8 mouse cellular contexts compared by ENCODE assay signal in the genomic region with DNA sequence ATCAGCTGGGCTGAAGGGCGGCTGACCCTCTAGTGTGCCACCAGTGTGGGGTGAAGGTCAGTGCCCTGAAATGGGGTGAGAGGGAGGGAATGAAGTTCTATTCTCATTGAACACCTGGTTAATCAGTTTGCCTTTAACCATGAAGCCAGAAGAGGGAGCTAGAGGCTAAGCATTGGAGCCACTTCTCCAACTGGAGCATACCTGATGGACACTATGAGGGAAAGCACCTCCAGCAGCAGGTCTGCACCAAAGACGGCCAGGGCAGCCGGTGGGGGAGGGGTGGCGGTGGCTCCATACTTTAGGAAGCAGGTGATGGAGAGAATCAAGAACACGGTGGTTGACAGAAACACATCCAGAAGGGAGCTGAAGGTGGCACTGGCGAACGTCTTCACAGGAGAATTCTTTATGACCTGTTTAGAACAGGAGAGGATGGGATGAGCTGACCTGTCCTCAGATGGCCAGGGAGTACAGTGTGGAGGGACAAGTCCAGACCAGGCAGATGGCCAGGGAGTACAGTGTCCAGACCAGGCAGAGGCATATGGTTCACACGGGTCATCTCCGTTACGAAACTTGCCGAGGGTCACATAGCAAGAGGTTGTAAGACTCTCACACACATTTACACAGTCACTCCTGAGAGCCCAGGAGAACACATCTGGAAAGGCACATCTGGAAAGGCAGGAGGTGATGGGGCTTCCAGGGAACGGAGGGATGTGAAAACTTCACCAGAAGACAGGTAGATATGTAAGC.
DNase-seq lines count a peak whose midpoint lies in the region; ATAC-seq lines count a peak whose summit lies in the region.

No protein-coding gene starts in this region.

- DNase-seq in left cerebral cortex, postnatal 14 days (ENCODE audit: low spot score in 2 of 2): peak; percentile 45 to 48
- no peak for DNase-seq in left cerebral cortex, adult 18-20 months (ENCODE audit: low spot score in 2 of 2)
- peak; percentile 43 for DNase-seq in MN1 (ENCODE audit: low spot score)
- DNase-seq in cerebellum, postnatal 25 days: peak; percentile 46 to 63
- DNase-seq in kidney, adult 9 months: peak; percentile 67
- peak; percentile 16 for DNase-seq in naive thymus-derived CD4-positive, alpha-beta T cell, adult 2 months (ENCODE audit: low read depth)
- no peak for DNase-seq in thymus, postnatal 36 days

- ATAC-seq in erythroblast, adult 5-6 weeks (replicated peaks; ENCODE audit: low FRiP score, poor library complexity, severe bottlenecking): no peak

- intact Hi-C loops in left cerebral cortex, postnatal 14 days (cut with DNase I): no loop called here

Comparison
In these comparisons a context has a peak if more than half of its experiments do, and no peak if none do; other contexts are left out.
1. DNase-seq: peak in left cerebral cortex, postnatal 14 days (2 of 2), MN1 (single experiment), cerebellum, postnatal 25 days (2 of 2), kidney, adult 9 months (single experiment) and naive thymus-derived CD4-positive, alpha-beta T cell, adult 2 months (single experiment); none in left cerebral cortex, adult 18-20 months (0 of 2) and thymus, postnatal 36 days (0 of 2).